Mouse (Mus musculus) ES-Bruce4 (cell line): ENCODE results near the gene Mrpl50. TPM values are rescaled to one million over a fixed set of nuclear protein-coding genes. Genes with fewer than 3 reads are reported as not detected.

Experiments used
- H3K27ac ChIP-seq: 2 replicates; pipeline ENCODE4 v1.5.1; 2012; ENCODE audit warnings: low read length, inconsistent platforms; ENCODE audit not compliant: insufficient read depth
- H3K27me3 ChIP-seq: 2 replicates; pipeline ENCODE4 v1.6.1; 2012; ENCODE audit warnings: mild to moderate bottlenecking, low read length, inconsistent platforms; ENCODE audit not compliant: control insufficient read depth, poor library complexity, insufficient read depth, severe bottlenecking
- H3K36me3 ChIP-seq: 2 replicates; pipeline ENCODE4 v1.6.1; 2012; ENCODE audit warnings: inconsistent platforms, mild to moderate bottlenecking, low read length, moderate library complexity; ENCODE audit not compliant: control insufficient read depth, poor library complexity, insufficient read depth, severe bottlenecking
- H3K4me1 ChIP-seq: one replicate; pipeline ENCODE4 v1.8.1; 2011; ENCODE audit warnings: low read length; ENCODE audit not compliant: control insufficient read depth, insufficient read depth
- H3K4me3 ChIP-seq: 2 replicates; pipeline ENCODE4 v1.5.1; 2011; ENCODE audit warnings: low read depth, mild to moderate bottlenecking, low read length
- H3K9ac ChIP-seq: 2 replicates; pipeline ENCODE4 v1.6.1; 2012; ENCODE audit warnings: low read depth, mild to moderate bottlenecking, inconsistent platforms; ENCODE audit not compliant: poor library complexity, severe bottlenecking
- H3K9me3 ChIP-seq: replicated peaks from 2 replicates; pipeline ENCODE4 v1.6.1; 2012; ENCODE audit warnings: mild to moderate bottlenecking, low read length, inconsistent platforms; ENCODE audit not compliant: control insufficient read depth, poor library complexity, insufficient read depth, severe bottlenecking
- CTCF ChIP-seq: IDR thresholded peaks from one replicate; pipeline ENCODE4 v1.8.1; 2011; ENCODE audit warnings: low read depth, low read length
- EP300 ChIP-seq: IDR thresholded peaks from 2 replicates; pipeline ENCODE4 v1.6.1; 2011; ENCODE audit warnings: low read depth, low read length; ENCODE audit not compliant: insufficient read depth
- POLR2A ChIP-seq: IDR thresholded peaks from one replicate; pipeline ENCODE4 v1.8.1; 2011; ENCODE audit warnings: low read length; ENCODE audit not compliant: insufficient read depth
- polyA plus RNA-seq: library from polyadenylated mRNA; stranded (reverse); fragments of >200 nt; gene quantifications from 2 replicates; pipeline ENCODE4 v1.2.4, GENCODE M21; 2011; ENCODE audit warnings: low read depth; ENCODE audit not compliant: missing spikeins, insufficient read depth, insufficient read length

The Mrpl50 gene
- polyA plus RNA-seq, 1 experiment = 44.4 TPM

- Histone ChIP-seq H3K4me1 (no peaks in the 10 kb centered on the region), H3K27ac (no peak within 1 kb of the TSS), H3K9me3 (no peaks in the 10 kb centered on the region), H3K27me3 (no peaks in the 10 kb centered on the region), H3K9ac (no peak within 1 kb of the TSS), H3K36me3 (no peaks in the 10 kb centered on the region), H3K4me3 (no peak within 1 kb of the TSS)
- no peak for TF ChIP-seq CTCF
These were observed 28.5 kb upstream of the Mrpl50 start, which contains the start of gene Aldob for GRCm38 (mm10) chr4:49549383-49549782. Aldob (minus strand) TSS chr4:49549546.

- Histone ChIP-seq H3K9me3 (no peaks in the 10 kb centered on the region), H3K4me3 (no peak overlapping the region), H3K9ac (no peak overlapping the region), H3K4me1 (no peaks in the 10 kb centered on the region), H3K27me3 (no peaks in the 10 kb centered on the region), H3K36me3 (no peaks in the 10 kb centered on the region), H3K27ac (no peak overlapping the region)
- TF ChIP-seq EP300 (no peak), POLR2A (no peak), CTCF (no peak)
These were observed 26.8 kb upstream of the Mrpl50 start for GRCm38 (mm10) chr4:49547544-49548219.

- TF ChIP-seq CTCF (no peak), POLR2A (no peak), EP300 (no peak)
- no peaks in the 10 kb centered on the region for H3K27me3 ChIP-seq
- H3K4me1 ChIP-seq = no peaks in the 10 kb centered on the region
- no peaks in the 10 kb centered on the region for H3K36me3 ChIP-seq
- H3K9ac ChIP-seq = no peak overlapping the region
- no peak overlapping the region for H3K4me3 ChIP-seq
- no peaks in the 10 kb centered on the region for H3K9me3 ChIP-seq
- no peak overlapping the region for H3K27ac ChIP-seq
These were observed 26.1 kb upstream of the Mrpl50 start for GRCm38 (mm10) chr4:49546873-49547543.

DNA sequence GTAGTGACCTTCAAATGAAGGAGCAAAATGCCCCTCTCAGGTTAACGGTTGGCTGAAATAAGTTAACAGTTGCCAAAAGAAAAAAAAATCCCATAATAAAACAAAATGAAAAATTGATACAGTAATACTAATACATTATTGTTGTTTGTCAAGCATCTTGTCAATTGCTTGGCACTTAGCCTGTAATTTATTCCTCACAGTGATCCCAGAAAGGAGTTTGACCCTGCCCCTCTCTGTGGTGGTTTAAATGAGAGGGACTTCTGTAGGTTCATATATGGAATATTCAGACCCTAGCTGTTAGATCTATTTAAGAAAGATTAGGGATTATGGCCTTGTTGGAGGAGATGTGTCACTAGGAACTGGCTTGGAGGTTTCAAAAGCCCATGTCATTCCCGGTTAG is 25.1 kb upstream of the Mrpl50 start:
- no peaks in the 10 kb centered on the region for H3K36me3 ChIP-seq
- TF ChIP-seq CTCF = no peak
- no peak for TF ChIP-seq EP300
- no peak for TF ChIP-seq POLR2A
- H3K27ac ChIP-seq = no peak overlapping the region
- H3K4me1 ChIP-seq = no peaks in the 10 kb centered on the region
- H3K4me3 ChIP-seq = no peak overlapping the region
- H3K9ac ChIP-seq = no peak overlapping the region
- no peaks in the 10 kb centered on the region for H3K9me3 ChIP-seq
- H3K27me3 ChIP-seq = no peaks in the 10 kb centered on the region

DNA sequence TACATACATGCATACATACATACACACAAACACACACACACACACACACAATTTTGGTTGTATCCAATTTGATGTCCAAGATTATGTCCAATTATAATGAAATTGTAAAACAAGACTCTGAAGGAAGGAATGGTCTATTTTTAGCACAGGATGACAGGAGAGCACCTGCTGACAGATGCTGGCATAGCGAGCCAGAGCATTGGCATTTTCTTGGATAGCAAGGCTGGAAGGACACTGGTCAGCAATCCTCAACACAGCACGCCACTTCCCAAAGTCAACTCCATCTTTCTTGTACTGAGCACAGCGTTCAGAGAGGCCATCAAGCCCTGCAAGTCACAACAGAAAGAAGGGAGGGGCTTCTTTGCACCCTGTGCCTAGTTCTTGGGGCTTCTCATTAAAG is 20.1 kb upstream of the Mrpl50 start:
- Histone ChIP-seq H3K36me3 (no peaks in the 10 kb centered on the region), H3K9me3 (no peaks in the 10 kb centered on the region), H3K9ac (no peak overlapping the region), H3K27ac (no peak overlapping the region), H3K4me1 (no peaks in the 10 kb centered on the region), H3K27me3 (no peaks in the 10 kb centered on the region), H3K4me3 (no peak overlapping the region)
- TF ChIP-seq CTCF (no peak), EP300 (no peak), POLR2A (no peak)

DNA sequence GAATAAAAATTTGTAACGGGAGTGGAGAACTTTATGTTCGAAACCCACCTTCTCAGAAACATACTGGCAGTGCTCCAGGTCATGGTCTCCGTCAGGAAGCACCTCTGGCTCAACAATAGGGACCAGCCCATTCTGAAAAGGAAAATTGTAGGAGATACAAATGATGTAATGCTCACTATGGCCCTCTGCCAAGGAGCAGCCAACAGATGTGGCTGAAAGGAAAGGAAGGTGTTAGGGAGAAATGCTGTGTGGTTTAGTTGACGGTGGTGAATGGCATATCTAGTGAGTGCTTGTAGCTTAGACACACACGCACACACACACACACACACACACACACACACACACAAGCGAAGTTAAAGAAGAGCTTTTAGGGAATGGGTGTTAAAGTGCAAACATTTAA is 18.8 kb upstream of the Mrpl50 start:
- Histone ChIP-seq H3K9ac (no peak overlapping the region), H3K4me3 (no peak overlapping the region), H3K4me1 (no peaks in the 10 kb centered on the region), H3K36me3 (no peaks in the 10 kb centered on the region), H3K27ac (no peak overlapping the region), H3K9me3 (no peaks in the 10 kb centered on the region), H3K27me3 (no peaks in the 10 kb centered on the region)
- TF ChIP-seq CTCF = no peak
- no peak for TF ChIP-seq EP300
- no peak for TF ChIP-seq POLR2A
